Mouse (Mus musculus): ENCODE measurements around the gene Ints1.

- no peak for TF ChIP-seq CTCF (IDR thresholded peaks at IDR 0.05; ENCODE audit: borderline replicate concordance, insufficient read depth, low read depth, low read length)
- TF ChIP-seq POLR2A (IDR thresholded peaks at IDR 0.05; ENCODE audit: borderline replicate concordance, insufficient read depth, low read length): no peak
These were observed 18.7 kb upstream of the Ints1 start for GRCm38 (mm10) chr5:139794137-139794536.

Measured in cerebellum, adult 2 months (tissue).